Mouse (Mus musculus) ES-Bruce4 (cell line): ENCODE measurements around the gene Alyref. TPM values are rescaled to one million over a fixed set of nuclear protein-coding genes. Genes with fewer than 3 reads are reported as not detected.

Source experiments
- H3K27ac ChIP-seq: 2 replicates; pipeline ENCODE4 v1.5.1; 2012; ENCODE audit warnings: low read length, inconsistent platforms; ENCODE audit not compliant: insufficient read depth
- H3K27me3 ChIP-seq: 2 replicates; pipeline ENCODE4 v1.6.1; 2012; ENCODE audit warnings: mild to moderate bottlenecking, low read length, inconsistent platforms; ENCODE audit not compliant: control insufficient read depth, poor library complexity, insufficient read depth, severe bottlenecking
- H3K36me3 ChIP-seq: 2 replicates; pipeline ENCODE4 v1.6.1; 2012; ENCODE audit warnings: inconsistent platforms, mild to moderate bottlenecking, low read length, moderate library complexity; ENCODE audit not compliant: control insufficient read depth, poor library complexity, insufficient read depth, severe bottlenecking
- H3K4me1 ChIP-seq: one replicate; pipeline ENCODE4 v1.8.1; 2011; ENCODE audit warnings: low read length; ENCODE audit not compliant: control insufficient read depth, insufficient read depth
- H3K4me3 ChIP-seq: 2 replicates; pipeline ENCODE4 v1.5.1; 2011; ENCODE audit warnings: low read depth, mild to moderate bottlenecking, low read length
- H3K9ac ChIP-seq: 2 replicates; pipeline ENCODE4 v1.6.1; 2012; ENCODE audit warnings: low read depth, mild to moderate bottlenecking, inconsistent platforms; ENCODE audit not compliant: poor library complexity, severe bottlenecking
- H3K9me3 ChIP-seq: replicated peaks from 2 replicates; pipeline ENCODE4 v1.6.1; 2012; ENCODE audit warnings: mild to moderate bottlenecking, low read length, inconsistent platforms; ENCODE audit not compliant: control insufficient read depth, poor library complexity, insufficient read depth, severe bottlenecking
- CTCF ChIP-seq: IDR thresholded peaks from one replicate; pipeline ENCODE4 v1.8.1; 2011; ENCODE audit warnings: low read depth, low read length
- EP300 ChIP-seq: IDR thresholded peaks from 2 replicates; pipeline ENCODE4 v1.6.1; 2011; ENCODE audit warnings: low read depth, low read length; ENCODE audit not compliant: insufficient read depth
- POLR2A ChIP-seq: IDR thresholded peaks from one replicate; pipeline ENCODE4 v1.8.1; 2011; ENCODE audit warnings: low read length; ENCODE audit not compliant: insufficient read depth
- polyA plus RNA-seq: library from polyadenylated mRNA; stranded (reverse); fragments of >200 nt; gene quantifications from 2 replicates; pipeline ENCODE4 v1.2.4, GENCODE M21; 2011; ENCODE audit warnings: low read depth; ENCODE audit not compliant: missing spikeins, insufficient read depth, insufficient read length

Gene Alyref
- polyA plus RNA-seq = 229 and 242 TPM in 2 replicates

DNA sequence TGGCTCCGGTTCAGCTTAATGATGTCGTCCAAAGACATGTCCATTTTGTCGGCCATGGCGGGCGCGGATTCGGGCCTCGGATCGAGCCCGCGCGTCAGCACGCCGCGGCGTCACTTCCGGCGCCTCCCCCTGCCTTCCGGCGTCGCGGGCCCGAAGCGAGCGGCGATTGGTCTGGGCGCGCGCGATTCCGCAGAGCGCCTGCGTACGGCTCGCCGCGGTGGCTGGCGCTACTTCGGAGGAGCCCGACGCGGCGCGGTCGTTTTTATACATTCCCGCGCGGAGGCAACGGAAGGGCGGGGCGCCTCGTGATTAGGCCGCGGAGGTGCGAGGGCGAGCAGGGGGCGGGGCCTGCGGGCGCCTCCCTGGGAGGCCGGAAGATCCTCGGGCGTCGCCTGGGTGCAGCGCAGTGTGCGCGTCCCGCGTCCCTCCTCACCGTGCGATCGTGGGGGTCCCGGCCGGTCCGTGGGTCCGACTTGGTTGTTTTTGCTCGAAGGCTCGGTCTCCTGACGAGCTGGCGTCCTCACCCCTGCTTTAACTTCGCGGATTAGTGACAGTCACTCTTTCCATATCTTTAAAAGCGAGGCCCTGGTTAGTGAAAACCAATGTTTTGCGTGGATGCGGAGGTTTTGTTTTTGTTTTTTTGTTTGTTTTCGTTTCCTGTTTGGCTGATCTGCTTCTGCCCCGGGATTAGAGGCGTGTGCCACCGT, at the start of gene Alyref, which contains the start of gene Anapc11:
TSS of gene Alyref (minus strand) at position 83 of the 707 bp plus-strand sequence.
TSS of gene Anapc11 (plus strand) at position 139 of the 707 bp plus-strand sequence.
- peaks cover 1% of the 10 kb centered on the region for H3K4me1 ChIP-seq
- peak; percentile 22 for TF ChIP-seq POLR2A
- 0 out of 2 replicates have a peak, but pooled peaks have one; percentile 42 for TF ChIP-seq EP300
- TF ChIP-seq CTCF = no peak
- H3K27me3 ChIP-seq = no peaks in the 10 kb centered on the region
- H3K4me3 ChIP-seq = peak within 1 kb of the TSS; percentile 97
- H3K9me3 ChIP-seq = no peaks in the 10 kb centered on the region
- peak within 1 kb of the TSS; percentile 97 for H3K9ac ChIP-seq
- peaks cover 51% of the 10 kb centered on the region for H3K36me3 ChIP-seq
- peak within 1 kb of the TSS; percentile 61 for H3K27ac ChIP-seq

DNA sequence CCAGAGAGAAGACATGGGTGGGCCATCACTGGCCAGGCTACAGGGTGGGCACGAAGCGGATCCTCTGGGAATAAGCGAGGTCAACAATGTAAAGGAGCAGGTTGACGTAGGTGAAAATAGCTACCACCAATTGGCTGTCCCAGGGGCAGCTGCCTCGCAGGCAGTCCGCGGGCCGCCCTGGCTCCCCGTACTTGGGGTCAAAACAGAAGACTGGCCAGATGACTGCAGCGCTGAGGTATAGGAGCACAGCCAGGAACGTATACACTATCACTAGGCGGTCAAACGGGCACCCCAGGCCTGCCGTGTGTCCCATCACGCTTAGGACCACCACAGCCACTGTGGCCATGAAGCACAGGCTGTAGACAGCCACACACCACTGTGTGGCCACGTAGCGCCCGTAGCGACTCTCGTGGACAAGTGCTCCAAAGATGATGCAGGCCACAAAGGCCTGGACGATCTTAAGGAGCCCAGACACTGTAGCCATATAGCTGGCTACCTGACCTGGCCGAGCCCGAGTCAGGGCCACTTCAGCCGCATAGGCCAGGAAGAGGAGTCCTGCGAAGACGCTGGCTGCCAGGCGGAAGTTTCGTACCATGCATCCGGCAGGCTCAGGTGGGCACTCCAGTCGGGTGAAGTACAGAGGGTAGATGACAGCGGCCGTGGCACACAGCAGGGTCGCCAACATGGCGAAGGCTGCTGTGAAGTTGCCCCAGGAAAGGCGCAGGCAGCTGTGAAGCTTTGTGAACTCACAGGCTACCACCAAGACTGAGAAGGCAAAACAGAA, 49.1 kb upstream of the Alyref start:
- Histone ChIP-seq H3K4me1 (peaks cover 4% of the 10 kb centered on the region), H3K9ac (no peak overlapping the region), H3K36me3 (no peaks in the 10 kb centered on the region), H3K27me3 (no peaks in the 10 kb centered on the region), H3K4me3 (peak overlapping the region; percentile 53), H3K9me3 (no peaks in the 10 kb centered on the region), H3K27ac (no peak overlapping the region)
- TF ChIP-seq CTCF = no peak
- no peak for TF ChIP-seq EP300
- no peak for TF ChIP-seq POLR2A

GRCm38 (mm10) chr11:120643601-120643987, 45.4 kb upstream of the Alyref start, which contains the start of gene Pycr1:
Pycr1 (minus strand) TSS chr11:120643769.
- Histone ChIP-seq H3K9me3 (no peaks in the 10 kb centered on the region), H3K9ac (peak within 1 kb of the TSS; percentile 68), H3K4me1 (peaks cover 9% of the 10 kb centered on the region), H3K36me3 (no peaks in the 10 kb centered on the region), H3K27me3 (no peaks in the 10 kb centered on the region), H3K27ac (no peak within 1 kb of the TSS), H3K4me3 (peak within 1 kb of the TSS; percentile 69)
- TF ChIP-seq EP300 (no peak), POLR2A (peak; percentile 77)

GRCm38 (mm10) chr11:120642939-120643600, 44.9 kb upstream of the Alyref start:
- H3K9ac ChIP-seq = peak overlapping the region; percentile 68
- TF ChIP-seq EP300 (no peak), POLR2A (no peak), CTCF (no peak)
- H3K4me1 ChIP-seq = peaks cover 9% of the 10 kb centered on the region
- H3K9me3 ChIP-seq = no peaks in the 10 kb centered on the region
- no peaks in the 10 kb centered on the region for H3K27me3 ChIP-seq
- H3K27ac ChIP-seq = no peak overlapping the region
- peak overlapping the region; percentile 69 for H3K4me3 ChIP-seq
- no peaks in the 10 kb centered on the region for H3K36me3 ChIP-seq

GRCm38 (mm10) chr11:120641869-120642268, 43.7 kb upstream of the Alyref start:
- H3K27ac ChIP-seq = no peak overlapping the region
- no peaks in the 10 kb centered on the region for H3K27me3 ChIP-seq
- no peak overlapping the region for H3K9ac ChIP-seq
- H3K4me3 ChIP-seq = no peak overlapping the region
- TF ChIP-seq CTCF (no peak), POLR2A (no peak), EP300 (no peak)
- no peaks in the 10 kb centered on the region for H3K9me3 ChIP-seq
- peaks cover 9% of the 10 kb centered on the region for H3K4me1 ChIP-seq
- H3K36me3 ChIP-seq = no peaks in the 10 kb centered on the region
